Mouse (Mus musculus): Measurements from ENCODE around the gene Ptprs. TPM values are rescaled to one million over a fixed set of nuclear protein-coding genes. Genes with fewer than 3 reads are reported as not detected.
A peak's percentile ranks its signal among the peaks of the same experiment; 100 is the strongest.

The Ptprs gene
- polyA plus RNA-seq, 1 experiment: 478 TPM

DNA sequence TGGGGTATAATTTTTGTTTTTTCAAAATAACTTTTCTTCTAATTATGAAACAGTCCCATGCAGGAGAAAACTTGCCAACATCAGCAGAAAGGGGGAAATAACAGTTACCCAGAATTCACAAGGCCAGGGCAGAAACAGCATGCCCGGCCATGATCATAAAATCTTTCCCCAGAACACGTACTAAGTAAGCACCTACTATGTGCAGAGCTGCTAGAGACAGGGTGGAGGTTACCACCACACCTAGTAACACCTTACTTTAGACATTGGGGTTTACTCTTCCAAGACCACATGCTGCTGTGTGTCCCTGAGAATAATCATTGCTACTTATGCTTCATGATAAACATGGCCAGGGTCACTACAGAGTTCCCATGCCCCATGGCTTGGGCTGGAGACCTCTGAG lies 11.9 kb downstream of the Ptprs start:
- Histone ChIP-seq H3K4me3 (replicated peaks; ENCODE audit: insufficient read depth, low read depth, low read length) (no peak overlapping the region), H3K27ac (ENCODE audit: insufficient read depth, low read length) (no peak overlapping the region), H3K4me1 (ENCODE audit: control insufficient read depth, insufficient read depth, low read length) (peaks cover 41% of the 10 kb centered on the region), H3K27me3 (ENCODE audit: control insufficient read depth, insufficient read depth, low read length) (no peaks in the 10 kb centered on the region)
- no peak for TF ChIP-seq POLR2A (IDR thresholded peaks at IDR 0.05; ENCODE audit: borderline replicate concordance, insufficient read depth, low read length)
- no peak for TF ChIP-seq CTCF (IDR thresholded peaks at IDR 0.05; ENCODE audit: borderline replicate concordance, insufficient read depth, low read depth, low read length)
- 92% methylated on average over 2 of the region's 2 CpGs for WGBS
- DNase-seq: no peak

DNA sequence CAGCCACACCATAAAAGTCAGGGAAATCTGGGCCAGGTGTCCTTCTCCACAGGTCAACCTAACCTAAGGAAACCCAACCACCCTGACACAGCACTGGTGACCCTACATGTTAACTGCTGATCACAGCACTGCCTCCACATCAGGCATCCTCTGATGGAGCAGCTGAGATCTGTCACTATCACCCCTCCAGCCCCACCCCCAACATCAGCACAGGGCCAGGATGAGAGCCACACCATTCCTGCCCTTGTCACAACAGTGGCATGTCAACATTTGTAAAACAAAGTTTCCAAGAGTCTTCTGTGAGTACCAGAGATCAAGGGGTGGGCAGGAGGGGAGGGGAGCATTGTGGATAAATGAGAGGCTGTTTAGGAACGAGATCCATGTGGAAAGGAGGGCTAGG lies 12.8 kb downstream of the Ptprs start:
- DNase-seq: no peak
- Histone ChIP-seq H3K27me3 (ENCODE audit: control insufficient read depth, insufficient read depth, low read length) (no peaks in the 10 kb centered on the region), H3K27ac (ENCODE audit: insufficient read depth, low read length) (no peak overlapping the region), H3K4me1 (ENCODE audit: control insufficient read depth, insufficient read depth, low read length) (peaks cover 38% of the 10 kb centered on the region), H3K4me3 (replicated peaks; ENCODE audit: insufficient read depth, low read depth, low read length) (no peak overlapping the region)
- TF ChIP-seq POLR2A (IDR thresholded peaks at IDR 0.05; ENCODE audit: borderline replicate concordance, insufficient read depth, low read length) (no peak), CTCF (IDR thresholded peaks at IDR 0.05; ENCODE audit: borderline replicate concordance, insufficient read depth, low read depth, low read length) (no peak)
- WGBS: 62% methylated on average over 1 of the region's 1 CpGs

DNA sequence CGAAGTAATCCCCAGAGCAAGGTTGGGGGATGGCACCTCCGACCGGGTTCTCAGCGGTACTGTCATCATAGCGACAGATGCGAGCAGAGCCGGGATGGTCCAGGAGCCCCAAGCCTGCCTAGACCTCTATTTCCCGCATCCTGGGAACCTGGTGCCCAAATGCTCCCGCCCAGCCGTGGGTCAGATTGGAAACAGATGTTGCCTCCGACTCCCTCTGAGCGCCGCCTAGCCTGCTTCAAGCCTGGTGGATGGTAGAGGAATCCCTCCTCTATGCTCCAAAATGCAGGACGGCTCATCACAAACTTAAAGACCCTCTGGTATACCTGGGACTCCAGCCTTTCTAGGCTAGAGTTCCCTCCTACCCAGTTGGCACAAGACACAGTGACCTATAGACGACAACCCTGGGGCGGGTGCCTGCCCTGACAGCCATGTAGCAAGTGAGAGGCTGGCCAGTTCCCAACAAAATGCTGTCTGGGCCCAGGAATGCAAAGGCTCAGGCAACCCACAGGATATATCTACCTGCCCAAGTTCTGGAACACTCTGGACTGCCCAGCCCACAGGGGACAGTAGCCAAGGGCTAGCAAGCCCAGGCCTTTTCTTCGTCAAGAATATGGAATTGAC lies 13.3 kb downstream of the Ptprs start:
- peaks cover 37% of the 10 kb centered on the region for H3K4me1 ChIP-seq (ENCODE audit: control insufficient read depth, insufficient read depth, low read length)
- TF ChIP-seq POLR2A (IDR thresholded peaks at IDR 0.05; ENCODE audit: borderline replicate concordance, insufficient read depth, low read length) (no peak), CTCF (IDR thresholded peaks at IDR 0.05; ENCODE audit: borderline replicate concordance, insufficient read depth, low read depth, low read length) (no peak)
- H3K27ac ChIP-seq (ENCODE audit: insufficient read depth, low read length): no peak overlapping the region
- peak overlapping the region; percentile 79 for H3K4me3 ChIP-seq (replicated peaks; ENCODE audit: insufficient read depth, low read depth, low read length)
- DNase-seq: no peak
- WGBS: 6% methylated on average over 17 of the region's 17 CpGs
- no peaks in the 10 kb centered on the region for H3K27me3 ChIP-seq (ENCODE audit: control insufficient read depth, insufficient read depth, low read length)

- H3K27me3 ChIP-seq (ENCODE audit: control insufficient read depth, insufficient read depth, low read length): no peaks in the 10 kb centered on the region
- WGBS: 1% methylated on average over 77 of the region's 77 CpGs
- peaks cover 31% of the 10 kb centered on the region for H3K4me1 ChIP-seq (ENCODE audit: control insufficient read depth, insufficient read depth, low read length)
- H3K4me3 ChIP-seq (replicated peaks; ENCODE audit: insufficient read depth, low read depth, low read length): peak overlapping the region; percentile 79
- peak; percentile 88 to 89 for DNase-seq
- TF ChIP-seq CTCF (IDR thresholded peaks at IDR 0.05; ENCODE audit: borderline replicate concordance, insufficient read depth, low read depth, low read length) (no peak), POLR2A (IDR thresholded peaks at IDR 0.05; ENCODE audit: borderline replicate concordance, insufficient read depth, low read length) (no peak)
- no peak overlapping the region for H3K27ac ChIP-seq (ENCODE audit: insufficient read depth, low read length)
These were observed 14.2 kb downstream of the Ptprs start for GRCm38 (mm10) chr17:56461771-56462743.

DNA sequence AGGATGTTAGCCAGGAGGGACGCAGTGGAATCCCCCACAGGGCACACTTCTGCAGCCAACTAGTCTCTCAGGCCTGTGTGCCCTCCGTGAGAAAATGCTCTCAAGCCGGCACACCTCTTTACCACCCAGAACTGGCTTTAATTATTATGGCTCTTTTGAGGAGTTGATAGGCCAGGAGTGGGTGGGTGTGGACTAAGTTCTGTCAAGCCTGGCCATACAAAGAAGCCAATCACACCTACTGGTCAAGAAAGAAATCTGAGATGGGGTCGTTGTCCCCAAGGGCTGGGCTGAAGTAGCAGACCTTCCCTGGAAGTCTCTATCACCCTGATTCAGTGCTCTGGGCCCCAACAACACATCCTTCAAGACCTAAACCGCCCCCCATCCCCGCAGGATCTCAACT lies 15.4 kb downstream of the Ptprs start:
- no peaks in the 10 kb centered on the region for H3K27me3 ChIP-seq (ENCODE audit: control insufficient read depth, insufficient read depth, low read length)
- no peak for DNase-seq
- 57% methylated on average over 6 of the region's 6 CpGs for WGBS
- H3K4me3 ChIP-seq (replicated peaks; ENCODE audit: insufficient read depth, low read depth, low read length): no peak overlapping the region
- H3K4me1 ChIP-seq (ENCODE audit: control insufficient read depth, insufficient read depth, low read length): peaks cover 33% of the 10 kb centered on the region
- no peak overlapping the region for H3K27ac ChIP-seq (ENCODE audit: insufficient read depth, low read length)
- no peak for TF ChIP-seq CTCF (IDR thresholded peaks at IDR 0.05; ENCODE audit: borderline replicate concordance, insufficient read depth, low read depth, low read length)
- TF ChIP-seq POLR2A (IDR thresholded peaks at IDR 0.05; ENCODE audit: borderline replicate concordance, insufficient read depth, low read length): no peak

- peaks cover 39% of the 10 kb centered on the region for H3K4me1 ChIP-seq (ENCODE audit: control insufficient read depth, insufficient read depth, low read length)
- H3K4me3 ChIP-seq (replicated peaks; ENCODE audit: insufficient read depth, low read depth, low read length): no peak overlapping the region
- no peak for DNase-seq
- no peak overlapping the region for H3K27ac ChIP-seq (ENCODE audit: insufficient read depth, low read length)
- TF ChIP-seq CTCF (IDR thresholded peaks at IDR 0.05; ENCODE audit: borderline replicate concordance, insufficient read depth, low read depth, low read length): peak; percentile 23; the same call in 1 of the 2 replicates
- TF ChIP-seq POLR2A (IDR thresholded peaks at IDR 0.05; ENCODE audit: borderline replicate concordance, insufficient read depth, low read length): no peak
- H3K27me3 ChIP-seq (ENCODE audit: control insufficient read depth, insufficient read depth, low read length): no peaks in the 10 kb centered on the region
- whole genome bisulfite sequencing: 93% methylated on average over 1 of the region's 1 CpGs
These were observed 18.8 kb downstream of the Ptprs start for GRCm38 (mm10) chr17:56457442-56457841.

GRCm38 (mm10) chr17:56456353-56456752 lies 19.9 kb downstream of the Ptprs start:
- H3K4me3 ChIP-seq (replicated peaks; ENCODE audit: insufficient read depth, low read depth, low read length): no peak overlapping the region
- 30% methylated on average over 5 of the region's 5 CpGs for WGBS
- TF ChIP-seq CTCF (IDR thresholded peaks at IDR 0.05; ENCODE audit: borderline replicate concordance, insufficient read depth, low read depth, low read length) (no peak), POLR2A (IDR thresholded peaks at IDR 0.05; ENCODE audit: borderline replicate concordance, insufficient read depth, low read length) (no peak)
- H3K27me3 ChIP-seq (ENCODE audit: control insufficient read depth, insufficient read depth, low read length): no peaks in the 10 kb centered on the region
- H3K4me1 ChIP-seq (ENCODE audit: control insufficient read depth, insufficient read depth, low read length): peaks cover 43% of the 10 kb centered on the region
- no peak for DNase-seq
- H3K27ac ChIP-seq (ENCODE audit: insufficient read depth, low read length): no peak overlapping the region
